Mouse (Mus musculus) neural tube, embryonic 13.5 days (tissue): Measurements from ENCODE around the gene Col4a1. TPM values are rescaled to one million over a fixed set of nuclear protein-coding genes. Genes with fewer than 3 reads are reported as not detected.

Source experiments
- ATAC-seq: fragments of 200-750 bp; cut with Nextera tagmentation; 2 replicates; pipeline ENCODE4 v1.8.0; 2017; ENCODE audit warnings: low read depth, mild to moderate bottlenecking, moderate TSS enrichment, moderate library complexity
- H3K27ac ChIP-seq: fragments of 300-500 bp; sonication (generic); replicated peaks from 2 replicates; pipeline ENCODE4 v1.5.1; 2015; ENCODE audit warnings: moderate library complexity, mild to moderate bottlenecking, inconsistent platforms
- H3K27me3 ChIP-seq: fragments of 300-500 bp; sonication (generic); 2 replicates; pipeline ENCODE4 v1.6.1; 2015; ENCODE audit warnings: mild to moderate bottlenecking, inconsistent platforms
- H3K36me3 ChIP-seq: fragments of 300-500 bp; sonication (generic); 2 replicates; pipeline ENCODE4 v1.6.1; 2015; ENCODE audit warnings: mild to moderate bottlenecking, inconsistent platforms
- H3K4me1 ChIP-seq: fragments of 300-500 bp; sonication (generic); replicated peaks from 2 replicates; pipeline ENCODE4 v1.6.1; 2015; ENCODE audit warnings: inconsistent platforms
- H3K4me2 ChIP-seq: fragments of 300-500 bp; sonication (generic); 2 replicates; pipeline ENCODE4 v1.6.1; 2015; ENCODE audit warnings: inconsistent platforms, mild to moderate bottlenecking, moderate library complexity
- H3K4me3 ChIP-seq: fragments of 300-500 bp; sonication (generic); 2 replicates; pipeline ENCODE4 v1.5.1; 2015; ENCODE audit warnings: mild to moderate bottlenecking, inconsistent platforms
- H3K9ac ChIP-seq: fragments of 300-500 bp; sonication (generic); 2 replicates; pipeline ENCODE4 v1.6.1; 2015; ENCODE audit warnings: moderate library complexity, mild to moderate bottlenecking, inconsistent platforms
- H3K9me3 ChIP-seq: fragments of 300-500 bp; sonication (generic); 2 replicates; pipeline ENCODE4 v1.6.1; 2016; ENCODE audit warnings: inconsistent platforms
- WGBS: fragments of 180-500 bp; shearing (Covaris S2); methylation state at CpG from one replicate; pipeline ENCODE4 v1.1.7; 2015; 5-methylcytosine and 5-hydroxymethylcytosine counted together
- polyA plus RNA-seq: library from polyadenylated mRNA; unstranded; fragments of >200 nt; fragmentation: Nextera tagmentation; extraction: Ambion mirVana; gene quantifications from 2 replicates; pipeline ENCODE4 v1.2.1, GENCODE M21; 2015

The Col4a1 gene
- polyA plus RNA-seq, 1 experiment from 2014 or later = 108 TPM

GRCm38 (mm10) chr8:11234879-11235210 is 77.8 kb downstream of the Col4a1 start:
- H3K4me2 ChIP-seq = no peak overlapping the region
- H3K4me1 ChIP-seq = peaks cover 14% of the 10 kb centered on the region
- no peak overlapping the region for H3K4me3 ChIP-seq
- no peak for ATAC-seq
- no peak overlapping the region for H3K9ac ChIP-seq
- H3K9me3 ChIP-seq = no peaks in the 10 kb centered on the region
- H3K36me3 ChIP-seq = no peaks in the 10 kb centered on the region
- H3K27ac ChIP-seq = no peak overlapping the region
- no peaks in the 10 kb centered on the region for H3K27me3 ChIP-seq
- WGBS = 42% methylated on average over 6 of the region's 6 CpGs

- Histone ChIP-seq H3K4me1 (peaks cover 14% of the 10 kb centered on the region), H3K27ac (no peak overlapping the region), H3K4me2 (no peak overlapping the region), H3K9me3 (no peaks in the 10 kb centered on the region), H3K9ac (no peak overlapping the region), H3K4me3 (no peak overlapping the region), H3K27me3 (no peaks in the 10 kb centered on the region), H3K36me3 (no peaks in the 10 kb centered on the region)
- no peak for ATAC-seq
- 40% methylated on average over 10 of the region's 10 CpGs for WGBS
Observed at GRCm38 (mm10) chr8:11234151-11234878, 78.3 kb downstream of the Col4a1 start.

DNA sequence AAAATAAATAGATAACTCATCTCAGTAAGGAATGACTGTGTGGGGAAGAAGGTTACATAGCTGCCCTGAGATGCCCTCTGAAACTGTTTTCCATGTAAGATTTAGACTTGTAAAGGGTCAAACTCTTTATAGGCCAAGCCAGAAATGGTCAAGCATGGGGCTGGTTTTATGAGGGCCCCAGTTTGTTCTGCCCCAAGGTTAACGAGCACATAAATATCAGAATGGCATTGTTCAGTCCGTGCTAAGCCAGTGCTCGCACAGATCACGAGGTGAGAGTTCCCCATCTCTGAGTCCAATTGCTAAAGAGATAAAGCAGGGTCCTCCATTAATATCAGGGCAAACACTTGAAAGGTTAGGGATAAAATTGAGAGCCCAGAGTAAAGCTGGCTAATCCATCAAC is 79.6 kb downstream of the Col4a1 start:
- no peak overlapping the region for H3K4me2 ChIP-seq
- H3K27ac ChIP-seq = no peak overlapping the region
- H3K27me3 ChIP-seq = no peaks in the 10 kb centered on the region
- no peaks in the 10 kb centered on the region for H3K36me3 ChIP-seq
- peaks cover 14% of the 10 kb centered on the region for H3K4me1 ChIP-seq
- no peak overlapping the region for H3K9ac ChIP-seq
- no peak for ATAC-seq
- H3K9me3 ChIP-seq = no peaks in the 10 kb centered on the region
- WGBS = 40% methylated on average over 4 of the region's 4 CpGs
- no peak overlapping the region for H3K4me3 ChIP-seq

DNA sequence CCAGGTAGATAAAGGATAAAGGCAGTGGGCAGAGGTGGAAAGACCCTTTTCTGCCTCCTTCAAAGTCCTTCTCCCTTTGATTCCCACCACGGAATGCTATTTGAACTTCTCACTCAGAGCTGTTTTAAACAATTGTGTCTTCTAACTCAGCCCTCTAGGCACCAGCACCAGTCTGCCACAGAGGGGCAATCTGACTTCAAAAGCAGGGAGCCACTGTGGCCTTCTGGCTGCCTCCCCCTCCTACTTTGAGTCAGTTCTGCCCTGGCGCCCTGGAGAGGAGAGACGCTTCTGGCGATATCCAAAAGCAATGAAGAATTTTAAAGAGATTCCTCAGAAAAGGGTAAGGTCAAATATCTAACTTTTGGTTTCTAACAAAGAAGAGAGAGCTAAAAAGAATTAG is 82.3 kb downstream of the Col4a1 start:
- H3K9ac ChIP-seq = no peak overlapping the region
- no peak overlapping the region for H3K4me2 ChIP-seq
- peaks cover 13% of the 10 kb centered on the region for H3K4me1 ChIP-seq
- H3K27me3 ChIP-seq = no peaks in the 10 kb centered on the region
- no peaks in the 10 kb centered on the region for H3K9me3 ChIP-seq
- H3K4me3 ChIP-seq = no peak overlapping the region
- 14% methylated on average over 4 of the region's 4 CpGs for WGBS
- ATAC-seq = no peak
- H3K27ac ChIP-seq = no peak overlapping the region
- no peaks in the 10 kb centered on the region for H3K36me3 ChIP-seq

DNA sequence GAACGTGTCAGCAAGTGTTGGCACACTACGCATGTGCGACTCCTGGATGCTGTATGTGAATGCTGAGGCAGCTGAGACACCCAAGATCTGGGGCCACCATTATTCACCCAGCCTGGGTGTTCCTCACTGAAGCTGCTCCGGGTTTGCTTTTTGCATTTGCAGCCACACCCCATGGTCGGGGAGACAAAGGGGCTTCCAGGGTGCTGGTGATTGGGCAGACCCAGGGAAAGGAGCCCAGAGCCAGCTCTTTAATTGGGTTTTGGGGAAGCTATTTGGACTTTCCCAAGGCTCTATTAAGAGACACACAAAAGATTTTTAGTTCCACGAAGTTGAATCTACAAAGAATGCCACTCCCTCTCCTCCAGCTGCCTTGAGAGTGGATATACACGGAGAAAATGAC is 85.2 kb downstream of the Col4a1 start:
- Histone ChIP-seq H3K27me3 (no peaks in the 10 kb centered on the region), H3K9ac (no peak overlapping the region), H3K36me3 (0 out of 2 replicates have a peak, but pooled peaks cover 5% of the 10 kb centered on the region), H3K9me3 (no peaks in the 10 kb centered on the region), H3K4me3 (no peak overlapping the region), H3K27ac (no peak overlapping the region), H3K4me2 (no peak overlapping the region), H3K4me1 (no peaks in the 10 kb centered on the region)
- 48% methylated on average over 7 of the region's 7 CpGs for WGBS
- no peak for ATAC-seq

DNA sequence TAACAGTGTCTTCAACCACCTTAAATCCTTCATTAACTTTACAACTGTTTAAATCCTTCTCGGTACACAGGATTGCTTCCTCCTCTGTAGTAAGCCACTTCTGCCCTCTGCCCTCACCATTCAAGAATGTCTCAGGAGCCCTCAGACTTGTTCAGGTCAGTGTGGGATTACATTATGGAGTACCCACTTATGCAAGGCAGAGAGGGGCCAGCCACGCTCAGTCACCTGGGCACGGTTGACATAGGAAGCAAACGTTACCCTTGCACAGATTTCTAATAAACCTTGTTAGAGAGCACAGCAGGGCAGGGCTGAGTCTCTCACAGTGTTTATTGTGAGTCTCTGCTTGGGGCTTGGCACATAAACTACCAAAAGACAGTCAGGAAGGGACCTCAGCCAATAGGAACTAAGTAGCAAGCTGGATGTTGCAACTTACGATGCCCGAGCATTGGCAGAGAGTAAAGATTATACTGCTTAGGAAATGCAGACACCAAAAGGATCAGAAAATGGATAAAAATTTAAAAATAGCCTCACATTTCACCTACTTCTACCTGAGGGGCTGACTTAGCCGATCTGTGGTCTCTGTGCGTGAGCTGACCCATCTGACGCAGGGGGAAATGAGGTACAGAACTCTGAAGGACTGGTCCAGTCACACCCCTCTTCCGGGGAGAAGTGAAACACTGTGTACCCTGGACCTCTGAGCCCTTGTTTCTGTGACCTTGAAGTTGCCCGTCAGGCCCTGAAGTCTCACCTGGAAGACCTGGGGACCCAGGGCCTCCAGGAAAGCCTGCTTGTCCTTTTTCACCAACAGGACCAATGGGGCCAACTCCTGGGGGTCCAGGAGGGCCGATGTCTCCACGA is 86.8 kb downstream of the Col4a1 start:
- H3K36me3 ChIP-seq = 0 out of 2 replicates have a peak, but pooled peaks cover 5% of the 10 kb centered on the region
- H3K4me3 ChIP-seq = no peak overlapping the region
- no peaks in the 10 kb centered on the region for H3K9me3 ChIP-seq
- 86% methylated on average over 13 of the region's 13 CpGs for WGBS
- no peaks in the 10 kb centered on the region for H3K27me3 ChIP-seq
- no peak overlapping the region for H3K27ac ChIP-seq
- no peaks in the 10 kb centered on the region for H3K4me1 ChIP-seq
- no peak overlapping the region for H3K9ac ChIP-seq
- H3K4me2 ChIP-seq = no peak overlapping the region
- ATAC-seq = no peak

- no peaks in the 10 kb centered on the region for H3K9me3 ChIP-seq
- H3K27ac ChIP-seq = no peak overlapping the region
- H3K27me3 ChIP-seq = no peaks in the 10 kb centered on the region
- ATAC-seq = no peak
- 0 out of 2 replicates have a peak, but pooled peaks cover 5% of the 10 kb centered on the region for H3K36me3 ChIP-seq
- no peak overlapping the region for H3K4me2 ChIP-seq
- 73% methylated on average over 7 of the region's 7 CpGs for WGBS
- H3K4me3 ChIP-seq = no peak overlapping the region
- no peak overlapping the region for H3K9ac ChIP-seq
- no peaks in the 10 kb centered on the region for H3K4me1 ChIP-seq
Observed at GRCm38 (mm10) chr8:11224178-11224577, 88.4 kb downstream of the Col4a1 start.

DNA sequence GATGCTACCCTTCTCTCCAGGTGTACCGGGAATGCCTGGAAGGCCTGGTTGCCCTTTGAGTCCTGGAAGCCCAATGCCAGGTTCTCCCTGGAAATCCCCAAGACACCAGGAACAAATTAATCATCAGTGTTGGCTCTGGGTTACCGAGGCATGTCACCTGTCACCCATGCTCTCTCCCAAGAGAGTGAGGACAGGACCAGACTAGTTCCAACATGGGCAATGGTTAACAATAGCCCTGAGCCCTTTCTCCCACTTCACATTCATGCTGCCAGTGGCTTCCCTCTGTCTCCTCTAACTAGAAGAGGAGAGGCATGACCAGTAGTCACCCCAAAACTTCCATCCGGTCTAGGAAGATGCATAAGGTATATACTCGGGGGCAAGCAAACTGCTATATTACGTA is 91.3 kb downstream of the Col4a1 start:
- Histone ChIP-seq H3K27me3 (no peaks in the 10 kb centered on the region), H3K4me1 (no peaks in the 10 kb centered on the region), H3K4me2 (no peak overlapping the region), H3K9me3 (no peaks in the 10 kb centered on the region), H3K36me3 (0 out of 2 replicates have a peak, but pooled peaks cover 5% of the 10 kb centered on the region), H3K4me3 (no peak overlapping the region), H3K27ac (no peak overlapping the region), H3K9ac (no peak overlapping the region)
- WGBS = 88% methylated on average over 5 of the region's 5 CpGs
- ATAC-seq = no peak

GRCm38 (mm10) chr8:11219282-11219681 is 93.3 kb downstream of the Col4a1 start:
- WGBS = 90% methylated on average over 6 of the region's 6 CpGs
- Histone ChIP-seq H3K4me1 (no peaks in the 10 kb centered on the region), H3K36me3 (0 out of 2 replicates have a peak, but pooled peaks cover 5% of the 10 kb centered on the region), H3K9me3 (no peaks in the 10 kb centered on the region), H3K9ac (no peak overlapping the region), H3K4me3 (no peak overlapping the region), H3K27ac (no peak overlapping the region), H3K27me3 (no peaks in the 10 kb centered on the region), H3K4me2 (no peak overlapping the region)
- no peak for ATAC-seq

- Histone ChIP-seq H3K4me1 (no peaks in the 10 kb centered on the region), H3K27ac (no peak overlapping the region), H3K9ac (no peak overlapping the region), H3K36me3 (no peaks in the 10 kb centered on the region), H3K4me2 (no peak overlapping the region), H3K9me3 (no peaks in the 10 kb centered on the region), H3K27me3 (no peaks in the 10 kb centered on the region), H3K4me3 (no peak overlapping the region)
- peak; percentile 75 for ATAC-seq
- 24% methylated on average over 1 of the region's 1 CpGs for WGBS
Observed at GRCm38 (mm10) chr8:11215231-11215630, 97.4 kb downstream of the Col4a1 start.

GRCm38 (mm10) chr8:11206509-11206908 is 106.1 kb downstream of the Col4a1 start:
- Histone ChIP-seq H3K27me3 (no peaks in the 10 kb centered on the region), H3K4me3 (no peak overlapping the region), H3K9ac (no peak overlapping the region), H3K36me3 (no peaks in the 10 kb centered on the region), H3K9me3 (no peaks in the 10 kb centered on the region), H3K27ac (no peak overlapping the region), H3K4me2 (no peak overlapping the region), H3K4me1 (peaks cover 15% of the 10 kb centered on the region)
- 81% methylated on average over 8 of the region's 8 CpGs for WGBS
- no peak for ATAC-seq

GRCm38 (mm10) chr8:11205532-11205931 is 107.1 kb downstream of the Col4a1 start:
- Histone ChIP-seq H3K4me1 (peaks cover 15% of the 10 kb centered on the region), H3K27me3 (no peaks in the 10 kb centered on the region), H3K9me3 (no peaks in the 10 kb centered on the region), H3K36me3 (no peaks in the 10 kb centered on the region), H3K4me3 (no peak overlapping the region), H3K27ac (no peak overlapping the region), H3K9ac (no peak overlapping the region), H3K4me2 (no peak overlapping the region)
- ATAC-seq = no peak
- WGBS = 90% methylated on average over 9 of the region's 9 CpGs
